Mouse (Mus musculus) limb, embryonic 15.5 days (tissue): ENCODE data around the gene Gmppb. TPM values are rescaled to one million over a fixed set of nuclear protein-coding genes. Genes with fewer than 3 reads are reported as not detected.
A peak's percentile ranks its signal among the peaks of the same experiment; 100 is the strongest.

ENCODE experiments used
- ATAC-seq: fragments of 200-750 bp; cut with Nextera tagmentation; 2 replicates; pipeline ENCODE4 v1.8.0; 2017; ENCODE audit warnings: low read depth, moderate TSS enrichment; ENCODE audit not compliant: insufficient number of reproducible peaks, low FRiP score, low TSS enrichment
- H3K27ac ChIP-seq: fragments of 300-500 bp; sonication (generic); 2 replicates; pipeline ENCODE4 v1.5.1; 2015; ENCODE audit warnings: moderate library complexity, mild to moderate bottlenecking, inconsistent platforms
- H3K27me3 ChIP-seq: fragments of 300-500 bp; sonication (generic); 2 replicates; pipeline ENCODE4 v1.6.1; 2015; ENCODE audit warnings: inconsistent platforms
- H3K36me3 ChIP-seq: fragments of 300-500 bp; sonication (generic); 2 replicates; pipeline ENCODE4 v1.6.1; 2015; ENCODE audit warnings: inconsistent platforms
- H3K4me1 ChIP-seq: fragments of 300-500 bp; sonication (generic); 2 replicates; pipeline ENCODE4 v1.6.1; 2015; ENCODE audit warnings: inconsistent platforms
- H3K4me2 ChIP-seq: fragments of 300-500 bp; sonication (generic); 2 replicates; pipeline ENCODE4 v1.6.1; 2015; ENCODE audit warnings: mild to moderate bottlenecking, inconsistent platforms
- H3K4me3 ChIP-seq: fragments of 300-500 bp; sonication (generic); 2 replicates; pipeline ENCODE4 v1.5.1; 2015; ENCODE audit warnings: mild to moderate bottlenecking, inconsistent platforms
- H3K9ac ChIP-seq: fragments of 300-500 bp; sonication (generic); 2 replicates; pipeline ENCODE4 v1.6.1; 2015; ENCODE audit warnings: inconsistent platforms
- H3K9me3 ChIP-seq: fragments of 300-500 bp; sonication (generic); 2 replicates; pipeline ENCODE4 v1.6.1; 2016; ENCODE audit warnings: inconsistent platforms
- WGBS: fragments of 180-500 bp; shearing (Covaris S2); methylation state at CpG from one replicate; pipeline ENCODE4 v1.1.7; 2015; 5-methylcytosine and 5-hydroxymethylcytosine counted together
- polyA plus RNA-seq: library from polyadenylated mRNA; unstranded; fragments of >200 nt; fragmentation: Nextera tagmentation; extraction: Ambion mirVana; gene quantifications from 2 replicates; pipeline ENCODE4 v1.2.1, GENCODE M21; 2015

Gene Gmppb
- polyA plus RNA-seq, 1 experiment from 2014 or later: 46.7 TPM

DNA sequence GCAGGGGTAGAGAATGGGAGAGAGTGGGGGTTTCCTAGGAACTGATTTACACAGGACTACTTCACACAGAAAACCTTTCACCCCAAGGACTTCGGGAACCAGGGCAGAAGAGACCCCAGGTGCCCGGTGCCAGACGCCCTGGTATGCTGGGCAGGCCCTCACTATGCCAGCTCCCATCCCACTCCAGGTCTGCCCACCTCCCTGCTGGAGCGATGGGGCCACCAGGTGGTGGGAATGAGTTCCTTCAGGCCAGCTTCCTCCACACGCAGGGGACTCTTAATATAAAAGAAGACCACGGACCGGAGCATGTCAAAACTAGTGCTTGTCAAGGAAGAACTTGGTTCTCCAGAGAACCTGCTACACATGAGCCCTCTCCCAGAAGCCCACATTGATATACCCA is 18.2 kb downstream of the Gmppb start:
- H3K27me3 ChIP-seq: no peaks in the 10 kb centered on the region
- H3K4me1 ChIP-seq: no peaks in the 10 kb centered on the region
- 79% methylated on average over 7 of the region's 7 CpGs for WGBS
- no peak overlapping the region for H3K27ac ChIP-seq
- H3K9me3 ChIP-seq: no peaks in the 10 kb centered on the region
- no peak overlapping the region for H3K4me3 ChIP-seq
- no peak overlapping the region for H3K9ac ChIP-seq
- peaks cover 51% of the 10 kb centered on the region for H3K36me3 ChIP-seq
- H3K4me2 ChIP-seq: no peak overlapping the region
- no peak for ATAC-seq

DNA sequence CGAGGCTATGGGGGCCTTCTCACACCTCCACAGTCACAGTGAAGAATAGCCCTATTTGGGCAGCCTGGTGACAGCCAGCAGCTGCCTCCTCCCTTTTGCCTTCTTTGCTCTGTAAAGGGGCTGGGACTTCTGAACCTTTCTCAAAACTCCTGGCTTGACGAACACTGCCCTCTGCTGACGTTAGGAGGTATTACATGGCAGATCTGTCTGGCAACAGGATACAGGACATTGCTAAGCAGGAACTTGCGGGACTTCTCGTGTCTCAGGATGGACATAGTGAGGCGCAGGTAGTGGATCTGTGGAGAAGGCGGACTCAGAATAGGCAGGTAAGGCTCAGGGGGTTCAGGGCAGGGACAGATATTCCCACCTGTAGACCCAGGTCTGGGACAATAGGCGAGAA is 18.9 kb downstream of the Gmppb start:
- no peak overlapping the region for H3K4me3 ChIP-seq
- H3K27me3 ChIP-seq: no peaks in the 10 kb centered on the region
- peaks cover 44% of the 10 kb centered on the region for H3K36me3 ChIP-seq
- H3K4me1 ChIP-seq: no peaks in the 10 kb centered on the region
- WGBS: 13% methylated on average over 8 of the region's 8 CpGs
- no peak overlapping the region for H3K27ac ChIP-seq
- H3K9ac ChIP-seq: no peak overlapping the region
- ATAC-seq: no peak
- H3K9me3 ChIP-seq: no peaks in the 10 kb centered on the region
- no peak overlapping the region for H3K4me2 ChIP-seq

- no peaks in the 10 kb centered on the region for H3K27me3 ChIP-seq
- no peak overlapping the region for H3K27ac ChIP-seq
- no peak overlapping the region for H3K9ac ChIP-seq
- 90% methylated on average over 9 of the region's 9 CpGs for WGBS
- H3K4me3 ChIP-seq: no peak overlapping the region
- H3K4me1 ChIP-seq: no peaks in the 10 kb centered on the region
- no peak overlapping the region for H3K4me2 ChIP-seq
- no peaks in the 10 kb centered on the region for H3K9me3 ChIP-seq
- peaks cover 38% of the 10 kb centered on the region for H3K36me3 ChIP-seq
- ATAC-seq: no peak
These were observed 20.0 kb downstream of the Gmppb start for GRCm38 (mm10) chr9:108069007-108069406.

DNA sequence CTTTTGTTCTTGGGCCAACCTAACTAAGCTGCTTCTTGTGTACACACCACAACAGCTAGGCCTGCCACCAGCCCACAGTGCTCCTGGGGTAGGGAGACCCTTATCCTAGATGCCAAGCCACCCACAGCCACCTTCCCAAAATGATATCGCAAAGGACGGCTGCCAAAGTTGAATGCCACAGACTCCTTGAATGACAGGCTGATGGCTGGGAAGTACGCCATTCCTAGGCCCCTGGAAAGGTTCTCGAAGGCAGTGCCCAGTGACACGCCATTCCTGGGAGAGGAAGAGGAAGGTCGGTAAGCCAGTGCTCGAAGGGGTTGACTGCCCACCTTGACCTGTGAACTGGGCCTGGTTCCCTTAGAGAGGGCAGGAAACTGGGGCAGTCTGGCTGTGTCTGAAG is 20.5 kb downstream of the Gmppb start:
- peaks cover 34% of the 10 kb centered on the region for H3K36me3 ChIP-seq
- H3K4me3 ChIP-seq: no peak overlapping the region
- H3K27ac ChIP-seq: no peak overlapping the region
- H3K27me3 ChIP-seq: no peaks in the 10 kb centered on the region
- no peaks in the 10 kb centered on the region for H3K9me3 ChIP-seq
- H3K4me1 ChIP-seq: no peaks in the 10 kb centered on the region
- no peak overlapping the region for H3K9ac ChIP-seq
- ATAC-seq: no peak
- no peak overlapping the region for H3K4me2 ChIP-seq
- WGBS: 94% methylated on average over 7 of the region's 7 CpGs

GRCm38 (mm10) chr9:108071801-108072200 is 22.8 kb downstream of the Gmppb start:
- Histone ChIP-seq H3K4me2 (no peak overlapping the region), H3K36me3 (peaks cover 29% of the 10 kb centered on the region), H3K27ac (peak overlapping the region; percentile 71; the same call in 1 of the 2 replicates), H3K9me3 (no peaks in the 10 kb centered on the region), H3K27me3 (no peaks in the 10 kb centered on the region), H3K4me1 (no peaks in the 10 kb centered on the region), H3K9ac (no peak overlapping the region), H3K4me3 (no peak overlapping the region)
- ATAC-seq: no peak
- 84% methylated on average over 4 of the region's 4 CpGs for WGBS

- 59% methylated on average over 9 of the region's 9 CpGs for WGBS
- no peaks in the 10 kb centered on the region for H3K4me1 ChIP-seq
- 0 out of 2 replicates have a peak overlapping the region, but pooled peaks have one; percentile 8 for H3K9ac ChIP-seq
- H3K4me2 ChIP-seq: no peak overlapping the region
- peak overlapping the region; percentile 71; the same call in 1 of the 2 replicates for H3K27ac ChIP-seq
- no peak for ATAC-seq
- H3K9me3 ChIP-seq: no peaks in the 10 kb centered on the region
- H3K4me3 ChIP-seq: no peak overlapping the region
- no peaks in the 10 kb centered on the region for H3K27me3 ChIP-seq
- H3K36me3 ChIP-seq: peaks cover 29% of the 10 kb centered on the region
These were observed 23.5 kb downstream of the Gmppb start for GRCm38 (mm10) chr9:108072481-108072924.

GRCm38 (mm10) chr9:108073141-108073930 is 24.3 kb downstream of the Gmppb start:
- WGBS: 61% methylated on average over 7 of the region's 7 CpGs
- ATAC-seq: 0 out of 2 replicates have a peak, but pooled peaks have one; percentile 19
- peaks cover 29% of the 10 kb centered on the region for H3K36me3 ChIP-seq
- H3K27me3 ChIP-seq: no peaks in the 10 kb centered on the region
- H3K4me2 ChIP-seq: no peak overlapping the region
- H3K4me3 ChIP-seq: no peak overlapping the region
- H3K9ac ChIP-seq: no peak overlapping the region
- peaks cover 7% of the 10 kb centered on the region for H3K4me1 ChIP-seq
- H3K27ac ChIP-seq: no peak overlapping the region
- H3K9me3 ChIP-seq: no peaks in the 10 kb centered on the region

- no peaks in the 10 kb centered on the region for H3K9me3 ChIP-seq
- peaks cover 41% of the 10 kb centered on the region for H3K27me3 ChIP-seq
- 62% methylated on average over 5 of the region's 5 CpGs for WGBS
- H3K27ac ChIP-seq: no peak within 1 kb of the TSS
- peak within 1 kb of the TSS; percentile 85 for H3K4me2 ChIP-seq
- peak; percentile 37; the same call in 1 of the 2 replicates for ATAC-seq
- H3K4me3 ChIP-seq: peak within 1 kb of the TSS; percentile 79
- peaks cover 13% of the 10 kb centered on the region for H3K36me3 ChIP-seq
- peak within 1 kb of the TSS; percentile 93 for H3K9ac ChIP-seq
- peaks cover 23% of the 10 kb centered on the region for H3K4me1 ChIP-seq
These were observed 31.1 kb downstream of the Gmppb start, which contains the start of gene Mst1 for GRCm38 (mm10) chr9:108080168-108080567. Gene Mst1, plus strand, starts transcription at chr9:108080436.

DNA sequence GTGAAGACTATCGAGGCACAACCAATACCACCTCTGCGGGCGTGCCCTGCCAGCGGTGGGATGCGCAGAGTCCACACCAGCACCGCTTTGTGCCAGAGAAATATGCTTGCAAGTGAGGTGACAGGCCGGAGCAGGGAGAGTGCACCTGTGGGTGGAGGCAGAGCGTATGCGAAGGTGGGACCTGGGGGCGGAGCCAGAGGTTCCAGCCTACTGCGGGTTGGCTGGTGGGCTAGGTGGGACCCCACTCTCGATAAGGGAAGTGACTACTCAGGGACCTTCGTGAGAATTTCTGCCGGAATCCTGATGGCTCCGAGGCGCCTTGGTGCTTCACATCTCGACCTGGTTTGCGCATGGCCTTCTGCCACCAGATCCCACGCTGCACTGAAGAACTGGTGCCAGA is 33.5 kb downstream of the Gmppb start:
- H3K4me1 ChIP-seq: peaks cover 23% of the 10 kb centered on the region
- no peaks in the 10 kb centered on the region for H3K9me3 ChIP-seq
- WGBS: 7% methylated on average over 19 of the region's 19 CpGs
- no peak overlapping the region for H3K27ac ChIP-seq
- peaks cover 41% of the 10 kb centered on the region for H3K27me3 ChIP-seq
- peak overlapping the region; percentile 24; the same call in 1 of the 2 replicates for H3K4me2 ChIP-seq
- no peak for ATAC-seq
- H3K9ac ChIP-seq: no peak overlapping the region
- peaks cover 36% of the 10 kb centered on the region for H3K36me3 ChIP-seq
- peak overlapping the region; percentile 19; the same call in 1 of the 2 replicates for H3K4me3 ChIP-seq

DNA sequence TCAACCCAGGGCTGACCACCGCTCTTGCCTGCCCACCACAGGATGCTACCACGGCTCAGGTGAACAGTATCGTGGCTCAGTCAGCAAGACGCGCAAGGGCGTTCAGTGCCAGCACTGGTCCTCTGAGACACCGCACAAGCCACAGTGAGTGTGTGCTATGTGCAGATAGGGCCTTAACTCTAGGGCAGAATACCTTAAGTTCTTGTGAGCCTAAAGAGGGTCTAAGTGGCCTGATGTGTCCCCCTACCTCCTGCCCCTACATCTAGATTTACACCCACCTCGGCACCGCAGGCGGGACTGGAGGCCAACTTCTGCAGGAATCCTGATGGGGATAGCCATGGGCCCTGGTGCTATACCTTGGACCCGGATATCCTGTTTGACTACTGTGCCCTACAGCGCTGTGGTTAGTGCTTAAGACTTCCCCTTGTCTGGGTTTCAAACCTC is 34.0 kb downstream of the Gmppb start, which contains the start of gene Rnf123:
Gene Rnf123, minus strand, starts transcription at position 359 of the 444 bp plus-strand sequence.
- Histone ChIP-seq H3K9ac (no peak within 1 kb of the TSS), H3K27ac (no peak within 1 kb of the TSS), H3K27me3 (peaks cover 41% of the 10 kb centered on the region), H3K36me3 (peaks cover 41% of the 10 kb centered on the region), H3K4me2 (peak within 1 kb of the TSS; percentile 24; the same call in 1 of the 2 replicates), H3K4me3 (peak within 1 kb of the TSS; percentile 19; the same call in 1 of the 2 replicates), H3K4me1 (peaks cover 19% of the 10 kb centered on the region), H3K9me3 (no peaks in the 10 kb centered on the region)
- ATAC-seq: no peak
- 26% methylated on average over 12 of the region's 12 CpGs for WGBS

DNA sequence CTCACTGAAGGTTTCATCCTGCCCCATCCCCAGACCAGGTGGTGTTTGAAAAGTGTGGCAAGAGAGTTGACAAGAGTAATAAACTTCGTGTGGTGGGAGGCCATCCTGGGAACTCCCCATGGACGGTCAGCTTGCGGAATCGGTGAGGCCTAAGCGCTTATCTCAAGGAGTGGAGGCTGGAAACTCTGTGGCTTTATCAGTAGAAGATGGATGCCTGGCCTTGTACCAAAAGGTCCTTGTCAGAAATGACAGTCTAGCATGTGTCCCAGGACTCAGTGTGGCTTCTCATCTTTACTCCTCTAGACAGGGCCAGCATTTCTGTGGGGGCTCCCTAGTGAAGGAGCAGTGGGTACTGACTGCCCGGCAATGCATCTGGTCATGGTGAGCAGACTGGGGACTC is 34.5 kb downstream of the Gmppb start:
- no peak overlapping the region for H3K4me2 ChIP-seq
- 84% methylated on average over 6 of the region's 6 CpGs for WGBS
- no peak overlapping the region for H3K9ac ChIP-seq
- H3K36me3 ChIP-seq: peaks cover 47% of the 10 kb centered on the region
- H3K9me3 ChIP-seq: no peaks in the 10 kb centered on the region
- ATAC-seq: no peak
- H3K4me3 ChIP-seq: no peak overlapping the region
- H3K4me1 ChIP-seq: peaks cover 13% of the 10 kb centered on the region
- H3K27me3 ChIP-seq: peaks cover 41% of the 10 kb centered on the region
- no peak overlapping the region for H3K27ac ChIP-seq

- ATAC-seq: no peak
- Histone ChIP-seq H3K4me3 (no peak overlapping the region), H3K4me2 (no peak overlapping the region), H3K36me3 (peaks cover 64% of the 10 kb centered on the region), H3K27me3 (peaks cover 41% of the 10 kb centered on the region), H3K27ac (no peak overlapping the region), H3K9ac (no peak overlapping the region), H3K9me3 (no peaks in the 10 kb centered on the region), H3K4me1 (peaks cover 7% of the 10 kb centered on the region)
- 97% methylated on average over 4 of the region's 4 CpGs for WGBS
These were observed 36.2 kb downstream of the Gmppb start for GRCm38 (mm10) chr9:108085261-108085660.
